Mouse (Mus musculus) forebrain, embryonic 13.5 days (tissue): ENCODE measurements at regions not wholly inside any gene's neighbourhood (a gene's known extent, or its start where the extent isn't known, plus 50 kb on each side); places are given as distances from the start of the nearest gene placed in this dataset.

ENCODE experiments used
- ATAC-seq: fragments of 200-750 bp; cut with Nextera tagmentation; 2 replicates; pipeline ENCODE4 v1.8.0; 2017
- H3K27ac ChIP-seq: fragments of 300-500 bp; sonication (generic); 2 replicates; pipeline ENCODE4 v1.5.1; 2015; ENCODE audit warnings: inconsistent platforms, mild to moderate bottlenecking, moderate library complexity
- H3K27me3 ChIP-seq: fragments of 300-500 bp; sonication (generic); 2 replicates; pipeline ENCODE4 v1.6.1; 2015; ENCODE audit warnings: mild to moderate bottlenecking, inconsistent platforms
- H3K36me3 ChIP-seq: fragments of 300-500 bp; sonication (generic); 2 replicates; pipeline ENCODE4 v1.6.1; 2015; ENCODE audit warnings: mild to moderate bottlenecking, inconsistent platforms; ENCODE audit not compliant: poor library complexity, severe bottlenecking
- H3K4me1 ChIP-seq: fragments of 300-500 bp; sonication (generic); 2 replicates; pipeline ENCODE4 v1.6.1; 2015; ENCODE audit warnings: inconsistent platforms
- H3K4me2 ChIP-seq: fragments of 300-500 bp; sonication (generic); 2 replicates; pipeline ENCODE4 v1.6.1; 2015; ENCODE audit warnings: inconsistent platforms, mild to moderate bottlenecking, moderate library complexity
- H3K4me3 ChIP-seq: fragments of 300-500 bp; sonication (generic); 2 replicates; pipeline ENCODE4 v1.5.1; 2015; ENCODE audit warnings: mild to moderate bottlenecking, inconsistent platforms
- H3K9ac ChIP-seq: fragments of 300-500 bp; sonication (generic); 2 replicates; pipeline ENCODE4 v1.6.1; 2015; ENCODE audit warnings: mild to moderate bottlenecking, inconsistent platforms
- H3K9me3 ChIP-seq: fragments of 300-500 bp; sonication (generic); replicated peaks from 2 replicates; pipeline ENCODE4 v1.6.1; 2016; ENCODE audit warnings: inconsistent platforms
- WGBS: fragments of 180-500 bp; shearing (Covaris S2); methylation state at CpG from one replicate; pipeline ENCODE4 v1.1.7; 2015; 5-methylcytosine and 5-hydroxymethylcytosine counted together

- Histone ChIP-seq H3K27me3 (no peaks in the 10 kb centered on the region), H3K9me3 (no peaks in the 10 kb centered on the region), H3K4me1 (no peaks in the 10 kb centered on the region), H3K27ac (no peak overlapping the region), H3K9ac (no peak overlapping the region), H3K36me3 (no peaks in the 10 kb centered on the region), H3K4me2 (no peak overlapping the region), H3K4me3 (no peak overlapping the region)
- WGBS = 74% methylated on average over 8 of the region's 8 CpGs
- ATAC-seq = no peak
Observed at GRCm38 (mm10) chr12:9487674-9488413, 82.1 kb upstream of the Osr1 start.

DNA sequence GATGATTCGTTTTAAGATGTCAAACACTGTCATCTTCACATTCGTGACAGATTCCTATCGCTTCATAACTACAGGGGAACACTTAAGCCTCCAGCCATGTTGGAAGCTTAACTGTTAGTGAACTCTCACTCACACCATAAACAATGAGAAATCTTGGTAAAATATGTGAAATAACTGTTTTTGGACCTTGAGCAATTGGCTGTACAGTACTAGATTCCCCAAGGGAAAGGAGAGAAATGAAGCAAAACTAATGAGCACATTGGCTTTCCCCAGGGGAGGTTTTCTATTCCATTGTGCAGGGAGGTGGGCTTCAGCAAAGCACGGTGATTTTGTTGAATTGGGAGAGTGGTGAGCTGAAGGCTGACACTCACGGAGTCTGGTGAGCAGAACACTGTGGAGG is 56.0 kb upstream of the Osr1 start:
- no peak for ATAC-seq
- H3K9me3 ChIP-seq = no peaks in the 10 kb centered on the region
- H3K4me1 ChIP-seq = no peaks in the 10 kb centered on the region
- no peaks in the 10 kb centered on the region for H3K27me3 ChIP-seq
- H3K9ac ChIP-seq = no peak overlapping the region
- H3K27ac ChIP-seq = no peak overlapping the region
- no peak overlapping the region for H3K4me3 ChIP-seq
- no peaks in the 10 kb centered on the region for H3K36me3 ChIP-seq
- H3K4me2 ChIP-seq = no peak overlapping the region
- WGBS = 69% methylated on average over 5 of the region's 5 CpGs

GRCm38 (mm10) chr12:9518782-9519181 is 51.1 kb upstream of the Osr1 start:
- Histone ChIP-seq H3K9me3 (no peaks in the 10 kb centered on the region), H3K4me1 (no peaks in the 10 kb centered on the region), H3K27ac (no peak overlapping the region), H3K4me2 (no peak overlapping the region), H3K4me3 (no peak overlapping the region), H3K36me3 (no peaks in the 10 kb centered on the region), H3K9ac (no peak overlapping the region), H3K27me3 (no peaks in the 10 kb centered on the region)
- WGBS = 84% methylated on average over 7 of the region's 7 CpGs
- no peak for ATAC-seq

DNA sequence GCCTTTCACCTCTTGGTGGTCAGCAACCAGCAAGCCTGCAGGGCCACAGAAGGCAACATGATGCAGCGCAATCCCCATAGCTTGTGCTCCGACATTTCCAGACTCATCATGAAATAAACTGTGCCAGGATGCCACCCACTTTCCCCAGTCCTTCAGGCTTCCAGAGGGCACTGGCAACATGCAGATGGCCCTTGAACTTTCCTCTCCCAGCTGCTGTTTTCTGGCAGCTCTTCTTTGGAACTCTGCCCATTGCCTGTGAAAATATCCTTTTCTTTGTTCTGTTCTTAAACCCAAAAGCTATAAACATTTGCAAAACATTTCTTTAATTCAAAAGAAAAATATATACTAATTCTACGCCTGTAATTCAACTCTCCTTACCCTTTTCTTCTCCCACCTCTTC is 50.6 kb upstream of the Osr1 start:
- H3K4me1 ChIP-seq = no peaks in the 10 kb centered on the region
- no peaks in the 10 kb centered on the region for H3K9me3 ChIP-seq
- no peak overlapping the region for H3K9ac ChIP-seq
- H3K27me3 ChIP-seq = no peaks in the 10 kb centered on the region
- no peak for ATAC-seq
- no peak overlapping the region for H3K4me3 ChIP-seq
- H3K27ac ChIP-seq = no peak overlapping the region
- H3K36me3 ChIP-seq = no peaks in the 10 kb centered on the region
- H3K4me2 ChIP-seq = no peak overlapping the region
- WGBS = 72% methylated on average over 3 of the region's 3 CpGs
